Mouse (Mus musculus) lung, postnatal 25 days (tissue): ENCODE measurements at regions not wholly inside any gene's neighbourhood (a gene's known extent, or its start where the extent isn't known, plus 50 kb on each side); places are given as distances from the start of the nearest gene placed in this dataset.

ENCODE experiments used
- DNase-seq: peaks from one replicate; pipeline ENCODE4 v3.0.0; 2022; ENCODE audit warnings: low spot score

DNA sequence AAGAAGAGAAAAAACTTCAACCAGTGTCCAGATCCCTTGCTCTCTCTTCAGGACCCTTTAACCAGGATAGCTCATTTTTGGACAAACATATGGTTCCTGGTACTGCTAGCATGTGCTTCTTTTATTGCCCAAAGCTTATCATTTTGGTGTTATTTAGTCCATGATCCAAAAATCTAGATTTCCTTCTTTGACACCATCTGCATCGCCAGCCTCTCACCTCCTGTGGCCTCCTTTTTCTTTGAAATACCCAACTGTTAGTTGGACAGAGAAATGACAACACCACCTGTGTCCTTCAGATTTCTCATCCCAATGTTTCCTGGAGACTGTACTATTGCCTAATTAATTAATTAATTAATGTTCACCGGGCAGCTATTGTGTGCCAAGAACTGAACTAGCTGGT, 188.0 kb upstream of the Plppr1 start:
- DNase-seq, result no peak

GRCm38 (mm10) chr4:48889074-48889592, 169.9 kb upstream of the Plppr1 start:
- no peak for DNase-seq

GRCm38 (mm10) chr4:48904551-48904950, 154.5 kb upstream of the Plppr1 start:
- no peak for DNase-seq

DNA sequence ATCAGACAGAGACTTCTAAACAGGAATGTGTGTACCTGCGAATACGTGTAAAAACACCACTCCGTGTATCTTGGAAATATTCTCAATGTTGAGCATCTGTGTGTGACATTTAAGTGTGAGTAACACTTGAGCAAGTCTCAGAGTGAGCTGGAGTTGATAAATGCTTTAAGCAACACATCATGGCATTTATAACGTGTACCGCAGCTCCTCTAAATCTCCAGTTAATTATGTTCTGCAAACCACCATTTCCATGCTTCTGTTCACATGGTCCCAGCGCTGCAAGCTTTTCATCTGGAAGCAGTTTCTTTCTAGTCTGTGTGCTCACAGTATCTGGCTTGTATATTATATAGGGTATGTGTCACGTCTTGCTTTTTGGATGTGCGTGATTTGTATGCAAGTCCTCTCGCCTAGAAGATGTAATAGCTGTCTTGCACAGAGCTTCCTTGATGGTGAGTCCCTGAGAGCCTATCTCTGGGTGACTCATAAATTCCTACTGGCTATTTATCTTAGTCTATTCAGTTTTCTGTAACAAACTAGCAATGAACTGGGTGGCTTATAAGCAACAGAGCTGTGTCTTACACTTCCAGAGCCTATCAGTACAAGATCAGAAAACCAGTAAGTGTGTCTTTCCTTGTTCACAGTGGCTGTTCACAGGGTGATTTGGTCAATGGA, 153.7 kb upstream of the Plppr1 start:
- no peak for DNase-seq

GRCm38 (mm10) chr4:48909161-48909560, 149.9 kb upstream of the Plppr1 start:
- no peak for DNase-seq

DNA sequence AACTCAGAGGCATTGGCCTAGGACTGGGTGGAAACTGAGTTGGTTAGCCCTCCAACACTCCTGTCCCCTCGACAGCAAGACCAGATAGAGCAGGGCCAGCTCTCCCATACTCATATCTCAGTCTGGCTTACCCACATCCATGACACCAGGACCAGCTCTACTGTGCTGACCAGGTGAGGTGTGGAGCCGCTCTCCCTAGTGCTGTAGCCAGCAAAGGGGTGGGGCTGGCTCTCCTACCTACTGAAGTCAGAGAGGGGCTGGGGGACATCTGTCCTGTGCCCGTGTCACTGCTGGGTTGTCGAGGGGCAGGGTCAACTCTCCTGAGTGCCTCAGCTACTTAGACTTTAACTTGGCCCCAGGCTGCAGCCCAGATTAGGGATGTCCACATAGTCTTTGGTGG, 145.8 kb upstream of the Plppr1 start:
- no peak for DNase-seq

DNA sequence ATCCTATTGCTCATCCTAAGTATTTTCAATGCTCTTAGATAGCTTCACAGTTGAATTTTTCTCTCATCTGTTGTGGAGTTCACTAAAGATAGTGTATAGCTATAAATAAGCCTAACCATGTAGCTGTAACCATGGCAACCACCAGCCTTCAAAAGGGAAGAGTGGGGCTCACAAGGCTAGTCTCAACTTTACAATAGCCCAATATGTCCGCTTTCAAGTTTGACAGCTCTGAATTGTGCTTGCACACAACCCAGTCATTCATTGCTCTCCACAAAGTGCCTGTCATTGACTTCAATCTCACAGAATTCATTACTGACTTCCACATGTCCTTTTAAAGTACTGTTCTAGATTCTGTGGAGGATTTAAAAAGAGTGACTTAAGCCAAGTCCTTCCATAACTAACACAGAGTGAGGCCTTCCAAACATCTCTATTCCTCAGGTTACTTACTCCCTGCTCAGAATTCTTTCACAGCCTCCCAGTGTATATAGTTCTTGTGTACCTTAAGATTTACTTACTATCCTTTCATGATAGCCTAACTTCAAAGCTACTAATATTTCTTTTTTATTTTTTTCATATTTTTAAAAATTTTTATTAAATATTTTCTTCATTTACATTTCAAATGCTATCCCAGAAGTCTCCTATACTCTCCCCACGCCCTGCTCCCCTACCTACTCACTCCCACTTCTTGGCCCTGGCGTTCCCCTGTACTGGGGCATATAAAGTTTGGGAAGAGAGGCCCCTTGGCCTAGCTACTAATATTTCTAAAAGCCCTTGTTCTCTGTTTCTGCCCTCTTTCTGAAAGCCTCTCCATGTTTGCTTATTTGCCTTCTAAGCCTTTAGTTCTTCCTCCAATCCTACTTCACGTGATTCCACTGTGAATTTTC, 134.3 kb upstream of the Plppr1 start:
- DNase-seq, result no peak

GRCm38 (mm10) chr4:48938420-48938819, 120.7 kb upstream of the Plppr1 start:
- no peak for DNase-seq

- no peak for DNase-seq
Measured at GRCm38 (mm10) chr4:48938892-48939291, 120.2 kb upstream of the Plppr1 start.

- no peak for DNase-seq
Measured at GRCm38 (mm10) chr4:48945266-48945818, 113.7 kb upstream of the Plppr1 start.

DNA sequence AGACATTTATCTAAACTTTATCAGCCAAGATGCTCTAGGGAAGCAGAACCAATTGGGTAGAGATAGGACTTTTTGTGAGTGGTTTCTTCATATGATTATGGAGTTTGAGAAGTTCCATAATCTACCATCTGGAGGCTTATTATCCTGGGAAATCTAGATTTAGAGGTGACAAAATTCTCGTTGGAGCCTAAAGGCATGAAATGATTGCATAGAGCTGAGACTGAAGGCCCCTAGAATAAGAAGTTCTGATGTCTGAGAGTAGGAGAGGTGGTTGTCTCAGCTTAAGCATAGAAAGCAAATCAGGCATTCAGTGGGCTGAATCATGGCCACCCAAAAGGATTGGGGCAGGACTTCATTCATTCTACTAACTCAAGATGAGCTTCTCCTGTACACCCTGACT, 106.1 kb upstream of the Plppr1 start:
- no peak for DNase-seq

DNA sequence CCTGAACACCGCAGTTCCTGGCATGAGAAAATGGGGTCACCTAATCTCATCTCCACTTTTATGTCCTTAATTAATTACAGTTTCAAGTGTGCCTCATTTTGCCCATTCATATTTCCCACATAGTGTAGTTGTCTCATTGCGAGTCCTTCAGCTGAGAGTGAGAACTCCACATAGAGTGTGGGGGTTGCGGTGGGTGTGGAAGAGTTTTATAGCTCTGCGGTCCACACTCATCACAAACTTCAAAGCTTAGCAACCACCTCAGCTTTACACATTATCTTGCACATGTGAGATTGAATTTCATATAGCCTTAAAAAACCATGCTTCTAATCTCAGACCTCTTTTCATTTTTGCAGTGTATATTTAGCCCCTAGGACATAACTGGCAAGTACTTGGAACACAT, 83.3 kb upstream of the Plppr1 start:
- DNase-seq, result no peak

DNA sequence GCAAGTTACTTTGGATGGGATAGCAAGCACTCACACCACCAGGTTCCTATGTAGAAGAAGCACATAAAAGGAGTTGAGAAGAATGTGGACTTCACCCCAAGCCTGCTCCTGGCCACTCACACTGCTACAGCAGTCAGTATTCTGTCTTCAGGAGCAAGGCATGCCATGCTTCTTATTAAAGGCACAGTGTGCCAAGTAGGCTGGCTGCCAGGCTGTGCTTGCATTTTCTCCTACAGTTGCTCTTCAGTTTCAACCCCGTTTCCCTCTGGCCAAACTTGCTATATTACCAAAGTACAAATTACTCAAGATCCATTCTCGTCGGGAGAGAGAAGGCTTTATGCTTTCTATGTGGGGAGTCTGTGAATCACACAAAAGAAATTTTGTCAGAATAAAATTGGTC, 67.1 kb upstream of the Plppr1 start:
- DNase-seq, result no peak
